Mouse (Mus musculus) limb, embryonic 12.5 days (tissue): Measurements from ENCODE around the gene Trit1. TPM values are rescaled to one million over a fixed set of nuclear protein-coding genes. Genes with fewer than 3 reads are reported as not detected.
"Not testable (repeated sequence)": the region's sequence is repeated elsewhere in the genome, so short reads cannot be mapped to it uniquely, and the experiment has no call there.

ENCODE experiments used
- ATAC-seq: fragments of 200-750 bp; cut with Nextera tagmentation; 2 replicates; pipeline ENCODE4 v1.8.0; 2017; ENCODE audit warnings: low read depth, moderate TSS enrichment; ENCODE audit not compliant: insufficient number of reproducible peaks, insufficient read depth, low FRiP score, low TSS enrichment
- H3K27ac ChIP-seq: fragments of 300-500 bp; sonication (generic); 2 replicates; pipeline ENCODE4 v1.5.1; 2016; ENCODE audit warnings: mild to moderate bottlenecking, moderate library complexity
- H3K27me3 ChIP-seq: fragments of 300-500 bp; sonication (generic); 2 replicates; pipeline ENCODE4 v1.6.1; 2016; ENCODE audit warnings: mild to moderate bottlenecking, moderate library complexity
- H3K36me3 ChIP-seq: fragments of 300-500 bp; sonication (generic); 2 replicates; pipeline ENCODE4 v1.6.1; 2016; ENCODE audit warnings: mild to moderate bottlenecking, moderate library complexity
- H3K4me1 ChIP-seq: fragments of 300-500 bp; sonication (generic); replicated peaks from 2 replicates; pipeline ENCODE4 v1.6.1; 2016
- H3K4me2 ChIP-seq: fragments of 300-500 bp; sonication (generic); 2 replicates; pipeline ENCODE4 v1.6.1; 2016; ENCODE audit warnings: mild to moderate bottlenecking, moderate library complexity
- H3K4me3 ChIP-seq: fragments of 300-500 bp; sonication (generic); replicated peaks from 2 replicates; pipeline ENCODE4 v1.5.1; 2016; ENCODE audit warnings: mild to moderate bottlenecking
- H3K9ac ChIP-seq: fragments of 300-500 bp; sonication (generic); replicated peaks from 2 replicates; pipeline ENCODE4 v1.6.1; 2016; ENCODE audit warnings: mild to moderate bottlenecking, moderate library complexity
- H3K9me3 ChIP-seq: fragments of 300-500 bp; sonication (generic); 2 replicates; pipeline ENCODE4 v1.6.1; 2016; ENCODE audit warnings: mild to moderate bottlenecking, moderate library complexity
- WGBS: fragments of 180-500 bp; shearing (Covaris S2); methylation state at CpG from one replicate; pipeline ENCODE4 v1.1.7; 2016; 5-methylcytosine and 5-hydroxymethylcytosine counted together
- polyA plus RNA-seq: library from polyadenylated mRNA; unstranded; fragments of >200 nt; fragmentation: Nextera tagmentation; extraction: Ambion mirVana; gene quantifications from 2 replicates; pipeline ENCODE4 v1.2.1, GENCODE M21; 2016

Gene Trit1
- polyA plus RNA-seq, 1 experiment from 2014 or later, result 18.3 TPM

DNA sequence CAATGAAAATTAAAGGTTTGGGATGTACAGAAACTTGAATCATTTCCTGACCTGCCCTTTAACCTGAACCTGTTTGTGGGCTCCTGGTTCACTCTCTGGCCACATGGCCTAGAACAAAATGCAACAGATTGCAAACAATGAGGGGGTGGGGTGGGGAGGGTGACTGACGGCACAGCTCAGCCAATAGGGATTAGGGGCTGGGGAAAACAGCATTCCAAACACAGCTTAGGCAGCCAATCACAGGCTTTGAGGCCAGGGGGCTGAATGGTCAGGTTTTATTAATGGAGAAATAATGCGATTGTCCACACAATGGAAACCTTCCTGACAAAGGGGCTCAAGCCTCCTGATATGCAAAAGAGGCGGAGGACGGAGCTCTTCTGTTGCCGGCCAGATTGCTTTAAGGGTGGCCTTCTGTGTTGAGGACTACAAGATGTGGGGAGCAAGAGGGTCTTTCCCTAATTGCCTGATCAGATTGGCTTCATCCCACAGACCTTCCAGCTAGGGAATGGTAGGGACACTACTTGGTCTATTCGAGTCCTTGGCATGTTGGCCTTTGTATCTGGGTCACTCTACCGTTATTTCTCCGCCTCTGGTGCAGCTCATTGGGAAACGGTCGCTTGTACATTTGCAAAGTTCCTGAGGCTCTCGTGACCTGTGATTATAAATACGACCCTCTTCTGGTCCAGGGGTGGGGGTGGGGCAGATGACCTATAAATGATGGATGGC is 17.7 kb upstream of the Trit1 start:
- H3K4me3 ChIP-seq, result peak overlapping the region; percentile 81
- no peak for ATAC-seq
- 10% methylated on average over 12 of the region's 12 CpGs for WGBS
- H3K36me3 ChIP-seq, result peaks cover 16% of the 10 kb centered on the region
- H3K4me2 ChIP-seq, result peak overlapping the region; percentile 89
- peaks cover 10% of the 10 kb centered on the region for H3K27me3 ChIP-seq
- peak overlapping the region; percentile 42; the same call in 1 of the 2 replicates for H3K9ac ChIP-seq
- H3K4me1 ChIP-seq, result peaks cover 46% of the 10 kb centered on the region
- H3K9me3 ChIP-seq, result no peaks in the 10 kb centered on the region
- H3K27ac ChIP-seq, result no peak overlapping the region

DNA sequence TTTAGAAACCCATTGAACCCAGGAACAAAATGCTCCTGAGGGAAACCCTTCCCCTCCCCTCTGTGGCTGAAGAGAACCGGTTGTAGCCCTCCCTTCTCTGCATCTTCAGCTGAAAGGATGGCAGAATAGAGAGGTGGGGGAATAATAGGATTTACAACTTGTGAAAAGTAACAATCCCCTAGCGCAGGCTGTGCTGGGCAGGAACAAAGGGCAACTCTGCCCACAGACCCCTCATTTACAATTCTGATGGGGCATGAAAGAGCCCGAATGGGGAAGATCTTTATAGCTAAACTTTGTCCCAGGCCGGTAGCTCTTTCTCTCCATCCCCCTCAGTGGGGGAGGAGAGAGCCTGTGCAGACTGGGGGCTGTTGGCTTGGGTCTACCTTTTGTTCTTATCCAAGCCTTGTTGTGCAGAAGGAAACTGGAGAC is 17.1 kb upstream of the Trit1 start:
- H3K4me1 ChIP-seq, result peaks cover 46% of the 10 kb centered on the region
- ATAC-seq, result no peak
- no peaks in the 10 kb centered on the region for H3K9me3 ChIP-seq
- H3K27ac ChIP-seq, result no peak overlapping the region
- H3K36me3 ChIP-seq, result peaks cover 16% of the 10 kb centered on the region
- 10% methylated on average over 4 of the region's 4 CpGs for WGBS
- H3K4me3 ChIP-seq, result peak overlapping the region; percentile 81
- H3K27me3 ChIP-seq, result peaks cover 10% of the 10 kb centered on the region
- H3K9ac ChIP-seq, result peak overlapping the region; percentile 42; the same call in 1 of the 2 replicates
- peak overlapping the region; percentile 89 for H3K4me2 ChIP-seq

DNA sequence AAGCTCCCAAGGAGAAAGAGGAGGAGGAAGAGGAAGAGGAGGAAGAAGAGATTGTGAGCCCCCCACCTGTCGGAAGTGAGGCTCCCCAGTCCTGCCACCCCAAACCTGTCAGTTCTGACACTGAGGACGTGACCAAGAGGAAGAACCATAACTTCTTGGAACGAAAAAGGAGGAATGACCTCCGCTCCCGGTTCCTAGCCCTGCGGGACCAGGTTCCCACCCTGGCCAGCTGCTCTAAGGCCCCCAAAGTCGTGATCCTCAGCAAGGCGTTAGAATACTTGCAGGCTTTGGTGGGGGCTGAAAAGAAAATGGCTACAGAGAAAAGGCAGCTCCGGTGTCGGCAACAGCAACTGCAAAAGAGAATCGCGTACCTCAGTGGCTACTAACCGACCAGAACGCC is 16.3 kb upstream of the Trit1 start:
- H3K9me3 ChIP-seq, result no peaks in the 10 kb centered on the region
- no peak overlapping the region for H3K4me2 ChIP-seq
- peaks cover 16% of the 10 kb centered on the region for H3K36me3 ChIP-seq
- no peak overlapping the region for H3K4me3 ChIP-seq
- ATAC-seq, result no peak
- WGBS, result 71% methylated on average over 14 of the region's 14 CpGs
- H3K9ac ChIP-seq, result no peak overlapping the region
- H3K27ac ChIP-seq, result peak overlapping the region; percentile 45; the same call in 1 of the 2 replicates
- H3K4me1 ChIP-seq, result peaks cover 49% of the 10 kb centered on the region
- H3K27me3 ChIP-seq, result peaks cover 10% of the 10 kb centered on the region

DNA sequence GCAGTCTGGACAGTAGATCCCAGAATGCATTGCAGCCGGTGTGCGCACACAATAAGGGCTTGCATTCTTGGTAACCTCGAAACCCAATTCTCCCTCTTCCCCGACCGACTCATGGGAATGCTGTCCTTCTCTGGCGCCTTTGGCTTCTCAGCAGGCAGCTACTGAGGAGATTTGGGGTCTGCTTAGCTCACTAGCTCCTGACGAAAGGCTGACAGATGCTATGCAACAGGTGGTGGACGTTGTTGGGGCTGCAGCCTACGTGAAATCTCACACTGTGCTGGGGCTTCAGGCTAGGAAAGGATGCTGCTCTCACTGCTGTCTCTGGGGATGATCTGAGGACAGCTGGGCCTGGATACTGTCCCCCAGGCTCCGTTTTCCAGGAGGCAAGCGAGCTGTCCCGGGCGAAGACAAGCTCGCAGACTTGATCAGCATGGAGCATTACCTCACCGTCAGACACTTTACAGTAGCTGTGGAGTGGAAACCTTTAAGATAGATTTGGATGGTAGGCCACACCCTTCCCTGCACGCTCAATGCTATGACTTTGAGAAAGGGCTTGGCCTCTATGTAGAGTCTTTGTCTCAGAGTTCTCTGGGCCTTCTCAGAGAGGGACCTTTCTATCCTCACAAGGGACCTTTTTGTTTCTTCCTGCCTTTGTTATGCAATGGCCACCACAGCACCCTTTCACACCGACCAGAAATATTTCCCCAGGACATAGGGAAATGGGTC is 15.6 kb upstream of the Trit1 start:
- no peak overlapping the region for H3K27ac ChIP-seq
- no peak overlapping the region for H3K9ac ChIP-seq
- H3K27me3 ChIP-seq, result peaks cover 10% of the 10 kb centered on the region
- no peaks in the 10 kb centered on the region for H3K9me3 ChIP-seq
- peaks cover 54% of the 10 kb centered on the region for H3K4me1 ChIP-seq
- H3K4me2 ChIP-seq, result no peak overlapping the region
- WGBS, result 66% methylated on average over 17 of the region's 17 CpGs
- no peak overlapping the region for H3K4me3 ChIP-seq
- 0 out of 2 replicates have a peak, but pooled peaks have one; percentile 4 for ATAC-seq
- H3K36me3 ChIP-seq, result peaks cover 16% of the 10 kb centered on the region

DNA sequence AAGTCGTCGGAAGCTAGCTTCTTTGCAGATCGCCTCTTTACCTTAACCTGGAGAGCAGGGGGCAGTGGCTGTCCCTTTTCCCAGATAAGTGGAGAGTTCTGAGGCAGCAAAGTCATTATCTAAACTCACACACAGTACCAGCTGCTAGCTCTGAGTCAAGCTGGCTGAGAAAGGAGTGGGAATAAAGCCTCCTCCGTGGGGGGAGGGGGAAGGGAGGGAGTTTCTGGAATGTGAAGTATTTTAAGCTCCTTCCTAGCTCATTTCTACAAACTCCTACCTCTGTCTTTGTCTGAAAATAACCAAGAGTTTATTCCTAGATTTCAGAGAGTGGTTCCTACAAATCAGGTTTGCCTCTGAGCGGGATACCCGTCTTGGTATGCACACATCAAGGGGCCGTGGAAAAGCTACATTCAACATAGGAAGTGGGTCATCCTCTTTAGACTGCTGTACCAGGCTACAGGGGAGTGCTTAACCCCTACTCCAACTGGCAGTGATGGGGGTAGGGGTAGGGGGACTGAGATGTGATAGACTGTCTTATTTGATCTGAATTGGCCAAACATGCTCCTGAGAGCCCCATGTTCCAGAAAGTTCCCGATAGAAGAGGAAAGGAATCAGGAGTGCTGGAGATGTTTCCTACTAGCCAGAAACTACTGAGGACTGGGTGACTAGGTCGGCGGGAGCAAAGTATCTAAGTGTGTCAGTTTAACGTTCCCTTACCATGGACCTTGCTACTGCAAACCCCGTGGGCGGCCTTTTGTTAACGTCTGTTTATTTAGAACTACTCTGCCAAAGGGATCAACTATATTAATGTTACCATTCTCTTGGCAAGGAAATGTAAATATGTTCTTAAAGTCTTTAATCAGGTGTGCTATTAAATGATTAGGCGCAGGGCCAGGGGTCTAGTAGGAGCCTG is 11.1 kb upstream of the Trit1 start:
- Histone ChIP-seq H3K4me2 (no peak overlapping the region), H3K36me3 (peaks cover 9% of the 10 kb centered on the region), H3K27me3 (0 out of 2 replicates have a peak, but pooled peaks cover 4% of the 10 kb centered on the region), H3K9ac (no peak overlapping the region), H3K27ac (0 out of 2 replicates have a peak overlapping the region, but pooled peaks have one; percentile 53), H3K4me1 (peaks cover 19% of the 10 kb centered on the region), H3K4me3 (no peak overlapping the region), H3K9me3 (no peaks in the 10 kb centered on the region)
- no peak for ATAC-seq
- WGBS, result 45% methylated on average over 15 of the region's 15 CpGs

DNA sequence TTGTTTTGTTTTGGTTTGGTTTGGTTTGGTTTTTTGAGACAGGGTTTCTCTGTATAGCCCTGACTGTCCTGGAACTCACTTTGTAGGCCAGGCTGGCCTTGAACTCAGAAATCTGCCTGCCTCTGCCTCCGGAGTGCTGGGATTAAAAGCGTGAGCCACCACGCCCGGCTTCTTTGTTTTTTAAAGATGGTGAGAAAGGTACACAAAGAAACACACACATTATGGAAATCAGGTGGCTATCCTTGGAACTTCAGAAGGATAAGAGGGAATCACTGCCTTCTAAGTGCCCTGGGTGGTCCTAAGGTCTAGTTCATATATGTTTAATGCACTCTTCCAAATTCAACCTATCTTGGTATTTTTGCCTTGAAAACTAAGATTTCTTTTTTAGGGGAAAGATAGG is 3.9 kb upstream of the Trit1 start:
- H3K4me1 ChIP-seq, result peaks cover 15% of the 10 kb centered on the region
- not testable (repeated sequence) for H3K27me3 ChIP-seq, H3K9me3 ChIP-seq, H3K4me2 ChIP-seq, H3K4me3 ChIP-seq, ATAC-seq, H3K9ac ChIP-seq, H3K36me3 ChIP-seq, H3K27ac ChIP-seq
- WGBS, result 89% methylated on average over 4 of the region's 4 CpGs

DNA sequence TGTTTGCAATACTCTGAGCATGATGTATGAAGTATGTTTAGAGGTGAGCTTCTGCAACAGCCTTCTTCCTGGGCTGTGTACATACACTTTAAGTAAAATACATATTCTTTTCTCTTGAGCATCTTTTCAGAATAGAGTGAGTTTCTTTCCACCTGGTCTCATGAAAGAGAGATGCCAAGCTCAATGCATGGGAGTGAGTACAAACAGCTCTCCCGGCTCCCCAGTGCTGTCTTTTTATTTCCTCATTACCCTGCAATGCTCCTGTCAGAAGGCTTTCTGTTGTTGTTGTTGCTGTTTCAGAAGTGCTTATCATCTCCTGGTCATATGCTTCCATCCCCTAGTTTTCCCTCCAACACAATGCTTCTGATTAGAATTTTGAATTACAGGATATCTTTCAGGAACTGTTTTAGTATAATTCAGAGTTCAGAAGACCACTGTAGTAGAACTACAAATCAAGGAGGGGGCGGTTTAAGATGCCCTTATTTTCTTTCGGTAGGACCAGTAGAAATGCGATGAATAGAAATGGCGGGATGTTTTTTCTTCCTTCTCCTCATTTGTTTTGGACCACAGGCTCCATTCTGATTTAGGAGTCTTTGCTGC is 3.0 kb upstream of the Trit1 start:
- no peak overlapping the region for H3K27ac ChIP-seq
- H3K4me3 ChIP-seq, result no peak overlapping the region
- no peaks in the 10 kb centered on the region for H3K36me3 ChIP-seq
- no peak for ATAC-seq
- H3K4me2 ChIP-seq, result no peak overlapping the region
- 70% methylated on average over 5 of the region's 5 CpGs for WGBS
- no peaks in the 10 kb centered on the region for H3K9me3 ChIP-seq
- peaks cover 23% of the 10 kb centered on the region for H3K4me1 ChIP-seq
- H3K9ac ChIP-seq, result no peak overlapping the region
- no peaks in the 10 kb centered on the region for H3K27me3 ChIP-seq

DNA sequence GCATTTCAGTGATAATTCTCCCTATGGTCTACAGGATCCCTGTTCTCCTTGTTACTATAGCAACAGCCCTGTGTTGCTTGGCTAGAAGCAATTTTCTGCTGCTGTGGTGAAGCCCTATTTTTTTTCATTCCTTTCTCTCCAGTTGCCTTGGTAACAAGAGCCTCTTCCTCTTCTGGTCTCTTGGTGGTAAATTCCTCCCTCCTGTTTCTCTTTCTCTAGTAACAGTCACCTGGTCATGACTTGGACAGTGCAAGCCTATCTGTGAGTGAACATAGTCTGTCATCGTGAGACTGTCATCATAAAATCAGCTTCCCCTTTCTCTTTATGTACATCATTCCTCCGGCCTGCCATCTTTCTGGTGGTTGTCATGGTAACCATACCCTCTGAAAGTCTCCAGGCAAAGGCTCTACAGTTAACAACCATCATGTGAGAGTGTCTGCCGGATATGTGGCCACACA is 2.4 kb upstream of the Trit1 start:
- H3K4me2 ChIP-seq, result no peak overlapping the region
- no peaks in the 10 kb centered on the region for H3K27me3 ChIP-seq
- no peak overlapping the region for H3K4me3 ChIP-seq
- no peak overlapping the region for H3K9ac ChIP-seq
- WGBS, result 59% methylated on average over 3 of the region's 3 CpGs
- peaks cover 29% of the 10 kb centered on the region for H3K4me1 ChIP-seq
- H3K27ac ChIP-seq, result no peak overlapping the region
- 0 out of 2 replicates have a peak, but pooled peaks cover 4% of the 10 kb centered on the region for H3K36me3 ChIP-seq
- no peak for ATAC-seq
- H3K9me3 ChIP-seq, result no peaks in the 10 kb centered on the region

DNA sequence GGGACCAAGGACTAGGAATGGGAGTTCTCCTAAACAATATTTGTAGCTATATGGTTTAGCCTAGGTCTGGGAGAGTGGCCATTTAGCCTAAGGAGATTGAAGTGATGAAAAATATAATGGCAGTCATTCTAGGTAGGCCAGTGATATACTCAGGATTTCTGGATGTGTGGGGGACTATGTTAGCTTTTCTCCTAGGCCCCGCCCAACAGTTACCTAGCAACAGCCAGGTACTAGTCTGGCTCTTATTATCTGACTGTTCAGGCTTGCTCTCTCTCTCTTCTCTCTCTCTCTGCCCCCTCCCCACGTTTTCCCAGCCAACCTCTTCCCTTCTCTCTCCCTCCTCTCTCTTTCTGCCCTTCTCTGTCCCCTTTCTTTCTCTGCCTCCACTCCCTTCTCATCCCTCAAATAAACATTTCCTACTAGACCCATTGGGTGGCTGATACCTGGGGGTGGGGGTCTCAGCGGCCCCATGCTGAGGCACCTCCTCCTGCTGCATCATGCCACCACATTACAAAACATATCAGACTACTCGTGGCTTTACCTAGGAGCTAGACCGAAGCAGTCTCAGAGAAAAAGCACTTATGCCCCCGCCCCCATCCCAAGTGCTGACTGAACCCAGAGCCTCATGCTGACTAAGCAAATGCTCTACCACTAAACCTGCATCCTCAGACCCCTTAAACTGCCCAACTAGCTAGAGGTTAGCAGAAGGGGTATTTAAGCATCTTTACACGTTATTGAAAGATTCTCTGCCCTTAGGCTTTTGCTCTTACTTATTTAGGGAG is 1.7 kb upstream of the Trit1 start:
- Histone ChIP-seq H3K27ac (no peak overlapping the region), H3K4me2 (no peak overlapping the region), H3K9ac (no peak overlapping the region), H3K36me3 (peaks cover 8% of the 10 kb centered on the region; the same call in 1 of the 2 replicates), H3K4me1 (peaks cover 32% of the 10 kb centered on the region), H3K9me3 (no peaks in the 10 kb centered on the region), H3K27me3 (no peaks in the 10 kb centered on the region), H3K4me3 (no peak overlapping the region)
- WGBS, result 52% methylated on average over 7 of the region's 7 CpGs
- ATAC-seq, result no peak

DNA sequence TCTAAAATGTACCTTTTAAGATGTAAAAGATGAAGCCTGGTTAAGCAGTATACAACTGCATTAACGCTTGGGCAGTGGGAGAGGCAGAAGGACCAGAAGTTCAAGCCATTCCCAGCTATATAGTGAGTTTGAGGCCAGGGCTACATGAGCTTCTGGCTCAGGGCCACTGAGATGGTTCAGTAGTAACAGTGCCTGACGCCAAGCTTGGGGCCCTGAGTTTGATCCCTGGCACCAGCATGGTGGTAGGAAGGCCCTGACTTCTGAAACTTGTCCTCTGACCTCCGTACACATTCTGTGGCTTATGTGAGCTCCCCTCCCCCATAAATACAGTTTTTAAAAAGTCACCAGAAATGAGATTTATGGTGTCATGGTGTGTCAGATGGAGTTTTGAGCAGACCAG is 5.2 kb downstream of the Trit1 start:
- H3K36me3 ChIP-seq, result peaks cover 54% of the 10 kb centered on the region
- 93% methylated on average over 3 of the region's 3 CpGs for WGBS
- H3K4me2 ChIP-seq, result no peak overlapping the region
- no peak overlapping the region for H3K27ac ChIP-seq
- no peak for ATAC-seq
- H3K4me1 ChIP-seq, result peaks cover 22% of the 10 kb centered on the region
- no peaks in the 10 kb centered on the region for H3K9me3 ChIP-seq
- no peaks in the 10 kb centered on the region for H3K27me3 ChIP-seq
- no peak overlapping the region for H3K9ac ChIP-seq
- H3K4me3 ChIP-seq, result no peak overlapping the region
